Mouse (Mus musculus) layer of hippocampus, adult 9-11 months (tissue): ENCODE results near the gene Tmem256.

Experiments
- DNase-seq: peaks from one replicate; pipeline ENCODE4 v3.0.0; 2022

The Tmem256 gene

GRCm38 (mm10) chr11:69816520-69816919 lies 21.8 kb upstream of the Tmem256 start:
- no peak for DNase-seq

GRCm38 (mm10) chr11:69818365-69818764 lies 19.9 kb upstream of the Tmem256 start, which contains the start of gene Spem2:
Gene Spem2 (minus strand): TSS chr11:69818465.
- no peak for DNase-seq

GRCm38 (mm10) chr11:69818871-69819270 lies 19.4 kb upstream of the Tmem256 start:
- no peak for DNase-seq

GRCm38 (mm10) chr11:69822080-69822479 lies 16.2 kb upstream of the Tmem256 start, which contains the start of gene Spem1:
Gene Spem1 (minus strand): TSS chr11:69822180.
- DNase-seq = no peak

- DNase-seq = no peak
These were observed 14.9 kb upstream of the Tmem256 start for GRCm38 (mm10) chr11:69823456-69823855.

- no peak for DNase-seq
These were observed 9.5 kb upstream of the Tmem256 start for GRCm38 (mm10) chr11:69828832-69829231.

- no peak for DNase-seq
These were observed 4.8 kb upstream of the Tmem256 start for GRCm38 (mm10) chr11:69833554-69833953.

GRCm38 (mm10) chr11:69834001-69834549 lies 4.2 kb upstream of the Tmem256 start:
- DNase-seq = no peak

- DNase-seq = no peak
These were observed 2.9 kb upstream of the Tmem256 start for GRCm38 (mm10) chr11:69835326-69835965.

GRCm38 (mm10) chr11:69835966-69836335 lies 2.4 kb upstream of the Tmem256 start:
- DNase-seq = no peak

- DNase-seq = peak; percentile 44
These were observed 1.4 kb upstream of the Tmem256 start for GRCm38 (mm10) chr11:69836703-69837576.

GRCm38 (mm10) chr11:69837604-69837951 lies 736 bp upstream of the Tmem256 start, which contains the start of gene Nlgn2:
Gene Nlgn2 (minus strand): TSS chr11:69837784.
- DNase-seq = no peak

GRCm38 (mm10) chr11:69838714-69839104 lies 395 bp downstream of the Tmem256 start:
- no peak for DNase-seq

- peak; percentile 88 for DNase-seq
These were observed 7.9 kb downstream of the Tmem256 start, which contains the start of gene Plscr3 for GRCm38 (mm10) chr11:69846198-69846680. Gene Plscr3 (plus strand): TSS chr11:69846376.

GRCm38 (mm10) chr11:69846738-69847688 lies 8.7 kb downstream of the Tmem256 start:
- DNase-seq = no peak

- no peak for DNase-seq
These were observed 9.7 kb downstream of the Tmem256 start for GRCm38 (mm10) chr11:69848021-69848420.

GRCm38 (mm10) chr11:69849128-69849527 lies 10.8 kb downstream of the Tmem256 start:
- no peak for DNase-seq

GRCm38 (mm10) chr11:69849884-69850283 lies 11.6 kb downstream of the Tmem256 start:
- DNase-seq = no peak

GRCm38 (mm10) chr11:69850754-69851153 lies 12.4 kb downstream of the Tmem256 start:
- DNase-seq = no peak

- no peak for DNase-seq
These were observed 15.7 kb downstream of the Tmem256 start for GRCm38 (mm10) chr11:69853994-69854393.

- DNase-seq = no peak
These were observed 16.4 kb downstream of the Tmem256 start for GRCm38 (mm10) chr11:69854680-69855079.

GRCm38 (mm10) chr11:69855347-69855746 lies 17.0 kb downstream of the Tmem256 start:
- DNase-seq = no peak
